Mouse (Mus musculus): ENCODE data around the gene Mtmr2.

Mtmr2 gene

DNA sequence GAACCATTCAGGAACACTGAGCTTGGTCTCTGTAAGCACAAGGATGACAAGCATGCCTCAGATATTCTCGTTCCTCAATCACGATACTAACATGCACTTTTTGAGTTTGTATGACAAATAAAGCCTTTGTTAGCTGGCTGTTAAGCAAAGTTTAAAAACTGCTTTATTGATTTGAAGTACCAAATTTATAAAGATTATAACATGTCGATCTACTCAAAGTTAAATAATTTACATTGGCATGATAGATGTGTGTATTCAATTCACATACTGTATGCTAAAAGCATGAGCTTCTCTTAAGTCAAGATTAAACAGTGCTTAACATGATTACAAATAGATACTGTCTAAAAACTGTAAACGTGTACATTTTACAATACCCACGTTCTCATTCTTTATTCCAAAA lies 59.4 kb downstream of the Mtmr2 start:
- DNase-seq (ENCODE audit: low spot score in 2 of 2) = no peak

GRCm38 (mm10) chr9:13809937-13810336 lies 61.7 kb downstream of the Mtmr2 start:
- DNase-seq (ENCODE audit: low spot score in 2 of 2) = no peak

- DNase-seq (ENCODE audit: low spot score in 2 of 2) = no peak
These were observed 70.2 kb downstream of the Mtmr2 start for GRCm38 (mm10) chr9:13818369-13818768.

DNA sequence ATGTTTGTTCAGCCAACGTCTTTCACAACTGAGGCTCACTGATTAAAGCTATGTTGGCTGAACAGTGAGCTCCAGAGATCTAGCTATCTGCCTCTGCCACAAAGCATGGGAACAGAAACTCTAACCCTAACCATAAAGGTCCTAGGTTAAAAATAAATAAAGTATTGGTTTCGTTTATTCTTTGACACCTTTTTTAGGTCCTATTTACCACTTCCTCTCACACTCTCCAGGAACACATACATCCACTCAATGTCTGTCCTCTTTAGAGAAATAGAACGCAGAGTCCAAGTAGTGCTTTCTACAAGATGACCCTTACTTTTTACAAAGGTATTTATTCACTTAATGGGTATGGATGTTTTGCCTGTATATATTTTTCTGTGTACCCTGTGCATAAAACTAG lies 72.6 kb downstream of the Mtmr2 start:
- DNase-seq (ENCODE audit: low spot score in 2 of 2) = no peak

DNA sequence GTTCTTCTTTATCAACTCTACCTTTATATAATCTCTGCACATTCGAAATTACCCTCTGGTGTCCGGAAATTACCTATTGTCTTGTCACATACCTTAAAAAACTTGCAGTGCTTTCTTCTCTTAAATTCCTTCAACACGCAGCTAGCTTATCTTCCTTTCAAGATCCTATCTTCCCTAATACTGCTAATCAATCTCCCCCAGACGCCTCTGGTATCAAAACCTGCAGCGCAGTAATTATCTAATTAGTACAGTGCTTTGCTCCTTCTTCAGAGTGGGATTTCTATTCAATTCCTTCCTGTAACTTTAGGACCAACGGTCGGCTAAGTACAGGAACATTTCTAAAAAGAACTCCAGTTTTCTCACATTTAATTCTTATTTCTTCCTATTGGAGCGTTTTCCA lies 77.7 kb downstream of the Mtmr2 start:
- no peak for DNase-seq (ENCODE audit: low spot score in 2 of 2)

GRCm38 (mm10) chr9:13826391-13826805 lies 78.2 kb downstream of the Mtmr2 start:
- DNase-seq (ENCODE audit: low spot score in 2 of 2) = peak; percentile 60

DNA sequence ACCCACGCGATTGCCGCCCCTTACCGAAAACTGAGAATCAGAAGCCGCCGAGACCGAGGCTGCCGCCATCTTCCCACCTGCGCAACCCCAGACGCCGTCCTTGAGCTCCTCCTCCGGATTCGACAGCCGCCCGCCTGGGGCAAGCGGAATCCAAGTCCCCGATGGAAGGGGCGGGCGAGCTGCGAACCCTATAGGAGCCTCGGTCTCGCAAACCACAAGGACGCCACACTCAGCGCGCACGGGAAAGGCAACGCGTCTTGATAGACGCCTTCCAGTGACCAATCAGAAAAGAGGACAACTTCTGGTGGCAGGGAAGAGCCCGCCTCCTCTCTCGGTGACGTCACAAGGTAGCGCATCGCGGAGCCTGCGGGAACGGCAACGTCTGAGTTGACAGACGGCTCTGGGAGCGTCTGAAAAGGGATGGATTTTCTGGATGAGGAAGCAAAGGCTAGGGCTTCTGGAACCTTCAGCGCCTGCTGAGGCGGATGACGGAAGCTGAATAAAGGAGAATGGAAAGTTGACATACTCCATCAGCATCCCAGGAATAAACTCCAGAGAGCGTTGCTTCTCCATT lies 78.7 kb downstream of the Mtmr2 start, which contains the start of gene Cep57:
Gene Cep57, minus strand, starts transcription at position 276 of the 574 bp plus-strand sequence.
- DNase-seq (ENCODE audit: low spot score in 2 of 2) = peak; percentile 91 to 93

DNA sequence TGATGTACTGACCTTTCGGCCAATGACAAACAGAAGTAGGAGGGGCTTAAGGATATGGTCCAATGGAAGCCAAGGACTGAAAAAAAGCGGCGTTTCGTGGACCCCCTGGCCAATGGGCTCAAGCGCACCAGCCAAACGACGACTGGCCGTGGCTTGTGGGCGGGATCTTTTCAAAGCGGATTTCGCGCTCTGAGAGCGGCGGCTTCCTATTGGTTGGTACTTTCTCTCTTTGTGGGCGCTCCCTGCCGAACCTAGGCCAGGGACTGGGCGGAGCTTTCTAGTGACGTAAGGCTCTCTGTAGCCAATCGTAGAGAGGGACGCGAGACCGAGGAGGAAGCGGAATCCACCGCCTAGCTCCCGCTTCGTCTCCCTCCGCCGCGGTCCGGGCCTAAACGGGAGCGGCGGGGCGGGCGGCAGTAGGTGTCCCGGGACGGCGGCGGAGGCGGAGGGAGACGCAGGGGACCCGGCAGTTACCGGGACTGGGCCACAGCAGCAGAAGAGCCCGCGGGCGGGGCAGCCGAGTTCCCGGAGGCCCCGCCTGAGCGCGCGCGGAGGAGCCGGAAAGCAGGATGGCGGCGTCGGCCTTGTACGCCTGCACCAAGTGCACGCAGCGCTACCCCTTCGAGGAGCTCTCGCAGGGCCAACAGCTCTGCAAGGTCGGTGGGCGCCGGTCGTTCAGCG lies 79.3 kb downstream of the Mtmr2 start, which contains the start of gene Fam76b:
Gene Fam76b, plus strand, starts transcription at position 311 of the 681 bp plus-strand sequence.
- DNase-seq (ENCODE audit: low spot score in 2 of 2) = peak; percentile 100

- DNase-seq (ENCODE audit: low spot score in 2 of 2) = no peak
These were observed 79.9 kb downstream of the Mtmr2 start for GRCm38 (mm10) chr9:13828087-13828441.

DNA sequence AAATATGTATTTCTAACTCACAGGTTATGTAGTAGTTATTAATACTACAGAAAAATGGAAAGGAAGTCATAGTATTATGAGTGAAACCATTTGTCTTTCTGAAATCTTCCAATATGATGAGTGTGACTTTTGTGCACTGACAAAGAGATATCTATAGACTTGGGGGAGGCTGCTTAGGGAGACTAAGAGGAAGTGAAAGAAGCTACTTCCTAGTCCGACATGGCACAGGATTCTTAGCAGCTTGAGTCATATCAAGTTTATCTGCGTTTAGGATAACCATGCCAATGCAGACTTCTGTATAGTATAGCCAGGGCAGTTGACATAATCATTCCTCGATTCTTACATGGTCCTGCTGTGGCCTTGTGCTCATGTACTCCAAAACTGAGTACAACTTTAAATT lies 87.0 kb downstream of the Mtmr2 start:
- no peak for DNase-seq (ENCODE audit: low spot score in 2 of 2)

DNA sequence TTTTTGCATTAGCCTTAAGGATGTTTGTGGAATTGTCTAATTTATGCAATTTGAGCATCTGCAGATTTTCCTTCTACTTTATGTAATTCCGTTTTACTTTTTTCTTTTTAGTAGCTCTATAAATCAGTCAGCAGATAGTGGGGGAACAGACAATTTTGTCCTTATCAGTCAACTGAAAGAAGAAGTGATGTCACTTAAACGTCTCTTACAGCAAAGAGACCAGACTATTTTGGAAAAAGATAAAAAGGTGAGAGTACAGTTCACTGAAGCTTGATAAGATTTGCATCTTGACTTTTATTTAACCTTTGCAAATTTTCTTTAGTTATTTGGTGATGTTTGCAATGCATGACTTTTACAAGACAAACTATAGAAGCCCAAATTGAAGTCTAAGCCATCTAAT lies 88.5 kb downstream of the Mtmr2 start:
- DNase-seq (ENCODE audit: low spot score in 2 of 2) = no peak

DNA sequence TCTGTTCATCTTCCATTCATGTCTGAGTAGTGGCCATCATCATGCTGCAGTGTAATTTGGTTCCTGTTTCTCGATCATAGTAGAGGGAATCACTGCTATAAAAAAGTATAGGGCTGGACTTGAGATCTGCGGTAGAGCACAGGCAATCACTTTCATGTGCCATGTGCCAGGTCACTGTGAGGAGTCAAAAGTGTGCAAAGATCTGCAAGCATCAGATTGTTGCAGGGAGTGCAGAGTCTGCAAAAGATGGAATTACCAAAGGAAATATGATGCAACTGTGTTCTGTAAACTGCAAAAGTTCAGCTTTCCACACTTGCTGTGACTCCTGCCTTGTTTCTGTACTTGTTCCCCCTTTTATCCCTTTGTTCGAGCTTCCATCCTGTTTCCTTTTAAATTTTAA lies 99.4 kb downstream of the Mtmr2 start:
- DNase-seq (ENCODE audit: low spot score in 2 of 2) = no peak

- DNase-seq (ENCODE audit: low spot score in 2 of 2) = no peak
These were observed 100.6 kb downstream of the Mtmr2 start for GRCm38 (mm10) chr9:13848481-13849480.

DNA sequence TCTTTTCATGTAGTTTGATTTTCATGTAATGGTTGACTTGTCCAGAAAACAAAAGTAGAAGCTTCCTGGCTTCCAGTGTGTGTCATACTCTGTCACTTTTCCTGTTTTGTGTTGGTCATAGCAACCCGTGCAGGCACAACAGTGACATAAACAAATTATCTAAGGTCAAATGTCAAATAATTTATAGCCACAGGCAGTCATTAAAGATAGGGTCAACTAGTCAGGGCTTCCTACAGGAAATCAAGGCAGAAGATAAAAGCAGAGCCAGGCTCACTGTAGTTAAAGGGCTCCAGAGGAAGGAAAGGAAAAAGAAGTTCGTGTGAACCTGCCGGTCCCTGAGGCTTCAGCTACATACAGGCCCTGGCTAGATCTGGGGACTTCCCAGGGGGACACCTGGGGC lies 105.7 kb downstream of the Mtmr2 start:
- no peak for DNase-seq (ENCODE audit: low spot score in 2 of 2)

Measured in urinary bladder, postnatal 36 days (tissue).